Mouse (Mus musculus) thymus, postnatal 36 days (tissue): ENCODE measurements at regions not wholly inside any gene's neighbourhood (a gene's known extent, or its start where the extent isn't known, plus 50 kb on each side); places are given as distances from the start of the nearest gene placed in this dataset.

Experiments used
- DNase-seq, 2 experiments: peaks; one replicate each; pipeline ENCODE4 v3.0.0; 2022; ENCODE audit warnings: mixed read lengths in 2 of 2

GRCm38 (mm10) chr2:75244311-75245033 lies 414.6 kb upstream of the Hnrnpa3 start:
- no peak for DNase-seq

DNA sequence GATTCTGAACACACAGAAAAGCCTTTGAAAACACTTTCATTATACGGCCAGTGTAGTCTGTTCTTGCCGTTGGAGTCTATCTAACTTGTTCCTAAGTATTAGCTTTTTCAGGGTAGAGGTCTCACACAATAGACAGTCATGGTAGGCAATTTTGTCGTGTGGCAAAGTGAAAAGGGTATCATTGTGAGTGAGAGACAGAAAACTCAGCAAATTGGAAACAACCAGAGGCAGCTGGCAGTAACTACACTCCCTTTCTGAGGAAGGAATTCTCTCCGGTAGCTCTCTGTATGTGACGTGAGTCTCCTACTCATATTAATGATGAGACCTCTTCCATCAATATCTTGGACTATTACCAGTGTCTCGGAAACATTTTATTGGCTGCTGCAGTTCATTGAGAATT lies 413.8 kb upstream of the Hnrnpa3 start:
- no peak for DNase-seq

- no peak for DNase-seq
These were observed 413.4 kb upstream of the Hnrnpa3 start for GRCm38 (mm10) chr2:75245662-75246061.

GRCm38 (mm10) chr2:75246082-75246743 lies 412.8 kb upstream of the Hnrnpa3 start:
- DNase-seq, result no peak

DNA sequence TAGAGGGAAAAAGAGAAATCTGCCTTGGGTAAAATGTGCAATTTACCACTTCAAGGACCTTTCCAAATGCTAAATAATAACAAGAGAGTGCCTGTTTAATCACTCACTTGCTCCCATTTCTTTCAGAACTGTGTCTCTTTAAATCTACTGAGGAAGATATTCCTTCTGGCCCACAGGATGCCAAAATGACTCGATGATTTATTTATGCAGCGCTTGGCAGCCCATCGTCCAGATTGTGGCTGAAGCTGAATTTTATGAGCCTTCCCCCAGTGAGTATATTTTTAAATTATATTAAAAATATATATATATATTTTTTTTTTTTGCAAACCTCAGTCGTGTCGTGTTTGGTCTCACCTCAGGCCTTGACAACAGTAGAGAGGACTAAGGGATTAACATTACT lies 410.8 kb upstream of the Hnrnpa3 start:
- no peak for DNase-seq

DNA sequence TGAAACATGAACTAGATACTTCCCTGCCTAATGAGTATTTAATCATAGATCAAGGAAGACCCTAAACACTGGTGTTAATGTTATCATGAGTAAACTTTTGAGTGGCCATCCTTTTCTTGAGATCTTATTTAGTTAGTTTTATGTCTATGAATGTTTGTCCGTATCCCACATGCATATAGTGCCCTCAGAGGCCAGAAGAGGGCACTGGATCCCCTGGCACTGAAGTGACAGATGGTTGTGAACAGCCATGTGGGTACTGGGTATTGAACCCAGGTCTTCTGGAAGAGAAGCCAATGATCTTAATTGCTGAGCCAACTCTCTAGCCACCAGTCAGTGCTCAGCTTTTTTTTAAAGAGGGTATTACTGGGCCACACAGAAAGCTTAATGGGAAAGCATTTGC lies 408.6 kb upstream of the Hnrnpa3 start:
- DNase-seq, result no peak

- no peak for DNase-seq
These were observed 406.2 kb upstream of the Hnrnpa3 start for GRCm38 (mm10) chr2:75252829-75253228.

DNA sequence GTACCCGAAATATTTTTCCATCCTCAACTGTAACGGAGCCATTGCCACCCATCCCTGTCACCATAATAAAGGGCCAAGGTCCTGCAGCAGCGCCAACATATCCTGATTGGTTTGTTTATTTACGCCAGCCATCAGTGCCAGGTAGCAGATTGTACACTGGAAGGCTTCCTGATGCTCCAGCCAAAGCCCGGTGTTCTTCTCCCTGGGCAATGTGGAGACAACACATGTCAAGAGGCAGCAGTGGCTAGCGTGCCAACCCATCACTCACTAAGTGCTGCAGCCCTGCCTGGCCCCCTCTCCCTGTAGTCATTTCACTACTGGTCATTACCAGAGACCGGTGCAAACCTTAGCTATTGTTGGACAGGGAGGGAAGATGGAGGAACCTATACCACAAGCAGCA lies 393.8 kb upstream of the Hnrnpa3 start:
- no peak for DNase-seq

- no peak for DNase-seq
These were observed 393.0 kb upstream of the Hnrnpa3 start for GRCm38 (mm10) chr2:75265739-75266699.

DNA sequence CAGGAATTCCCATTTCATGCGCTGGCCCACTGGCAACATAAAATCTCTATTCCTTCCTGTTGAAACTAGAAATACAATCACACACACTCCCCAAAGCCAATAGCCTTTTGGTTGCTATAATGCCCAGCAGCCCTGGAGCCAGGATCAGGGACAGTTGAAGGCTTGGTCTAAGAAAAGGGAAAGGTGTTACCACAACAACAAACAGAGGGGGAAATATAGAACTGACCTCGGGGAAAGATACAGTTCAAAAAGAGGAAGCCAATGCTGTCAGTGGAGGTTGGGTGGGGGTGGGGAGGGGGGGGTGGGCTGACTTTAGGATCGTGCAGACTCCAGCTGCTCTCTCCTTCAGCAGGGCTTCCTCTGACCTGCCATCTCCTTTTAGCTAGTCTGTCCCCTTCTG lies 391.1 kb upstream of the Hnrnpa3 start:
- no peak for DNase-seq

DNA sequence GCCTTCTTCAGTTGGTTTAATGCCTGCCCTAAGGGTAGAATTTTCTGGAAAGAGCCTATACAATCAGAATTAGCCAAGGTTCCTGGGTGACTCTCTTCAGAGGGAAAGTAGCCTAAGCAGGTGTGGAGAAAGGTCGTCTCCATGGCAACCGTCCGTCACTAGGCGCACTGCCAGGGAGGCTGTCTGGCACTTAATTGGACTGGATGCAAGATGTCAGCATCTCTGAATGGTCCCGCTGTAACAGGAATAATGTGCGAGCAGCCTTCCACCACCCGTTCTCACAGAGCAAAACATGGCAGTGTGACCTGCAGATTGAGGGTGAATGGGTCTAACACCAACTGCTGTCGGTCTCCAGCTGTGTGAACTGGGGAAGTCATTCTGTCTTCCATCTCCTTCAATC lies 389.6 kb upstream of the Hnrnpa3 start:
- no peak for DNase-seq

DNA sequence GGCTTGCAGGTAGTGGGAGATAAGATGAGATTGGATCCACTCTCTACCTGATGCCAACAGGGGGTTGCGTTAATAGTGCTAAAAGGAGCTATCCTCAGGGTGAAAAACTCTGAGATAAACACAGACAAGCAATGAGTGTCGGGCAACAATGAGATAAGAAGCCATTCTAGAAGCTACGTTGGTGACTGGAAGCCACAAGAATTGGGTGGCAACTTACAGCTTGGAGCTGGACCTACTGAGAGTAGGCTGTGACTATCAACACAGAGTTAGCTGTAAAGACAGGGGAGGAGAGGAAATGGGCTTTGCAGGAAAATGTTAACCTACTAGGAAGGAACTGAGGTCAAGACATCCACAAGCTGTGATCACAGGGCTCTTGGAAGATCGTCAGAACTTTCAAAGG lies 388.9 kb upstream of the Hnrnpa3 start:
- no peak for DNase-seq

DNA sequence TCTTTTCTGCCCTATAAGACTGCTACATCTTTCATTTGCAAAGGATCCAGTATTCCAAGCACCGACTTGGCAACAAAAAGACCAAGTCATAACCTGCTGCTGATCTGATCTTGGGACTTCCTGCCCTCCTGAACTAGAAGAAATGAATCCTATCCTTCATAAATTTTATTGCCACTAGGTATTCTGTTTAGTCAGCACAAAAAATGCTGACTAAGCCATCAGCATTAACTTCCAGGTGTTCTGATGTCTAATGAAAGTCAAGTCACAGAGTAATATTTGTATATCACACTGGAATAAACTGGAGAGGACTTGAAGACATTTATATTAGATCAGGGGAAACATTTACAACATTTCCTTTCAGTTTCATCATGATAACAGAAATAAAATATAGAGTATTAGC lies 371.2 kb upstream of the Hnrnpa3 start:
- DNase-seq, result no peak

GRCm38 (mm10) chr2:75291674-75292073 lies 367.4 kb upstream of the Hnrnpa3 start:
- DNase-seq, result no peak

- no peak for DNase-seq
These were observed 352.2 kb upstream of the Hnrnpa3 start for GRCm38 (mm10) chr2:75306821-75307220.

DNA sequence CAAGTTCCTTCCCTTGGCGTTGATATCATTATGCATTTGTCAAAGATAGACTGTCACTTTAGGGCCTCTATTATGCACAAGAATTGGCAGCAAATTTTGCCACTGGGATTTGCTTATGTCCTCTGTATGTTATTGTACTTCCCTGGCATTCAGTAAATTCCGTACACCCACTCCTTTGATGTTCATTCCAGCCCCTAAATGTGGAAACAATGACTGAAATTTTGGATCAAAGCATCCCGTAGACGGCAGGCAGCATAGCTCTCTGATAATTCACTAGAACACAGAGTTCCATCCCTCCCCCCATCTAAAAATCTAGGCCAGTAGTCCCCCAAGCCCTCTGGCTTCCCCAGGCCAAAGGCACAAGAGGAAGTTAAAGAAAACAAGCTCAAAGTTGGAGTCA lies 347.9 kb upstream of the Hnrnpa3 start:
- no peak for DNase-seq

- DNase-seq, result no peak
These were observed 346.8 kb upstream of the Hnrnpa3 start for GRCm38 (mm10) chr2:75312246-75312645.

GRCm38 (mm10) chr2:75315341-75315740 lies 343.7 kb upstream of the Hnrnpa3 start:
- no peak for DNase-seq

DNA sequence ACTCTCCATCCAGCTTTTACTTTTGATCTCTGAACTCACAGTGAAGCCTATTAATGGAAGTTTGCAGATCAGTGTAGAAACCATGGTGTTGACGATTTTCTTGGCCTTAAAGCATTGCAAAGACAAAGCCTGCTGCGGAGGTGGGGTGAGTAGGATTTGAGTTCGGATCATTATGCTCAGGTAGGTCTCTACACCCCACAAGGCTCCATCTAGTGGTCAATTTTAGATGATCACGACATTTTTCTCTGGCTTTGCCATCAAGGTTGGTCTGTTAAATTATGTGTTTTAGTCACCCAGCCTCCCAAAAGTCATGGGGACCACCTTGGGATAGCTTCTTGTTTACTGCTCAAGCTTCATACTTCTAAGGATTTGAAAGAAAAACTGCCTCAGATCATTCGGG lies 340.9 kb upstream of the Hnrnpa3 start:
- no peak for DNase-seq

DNA sequence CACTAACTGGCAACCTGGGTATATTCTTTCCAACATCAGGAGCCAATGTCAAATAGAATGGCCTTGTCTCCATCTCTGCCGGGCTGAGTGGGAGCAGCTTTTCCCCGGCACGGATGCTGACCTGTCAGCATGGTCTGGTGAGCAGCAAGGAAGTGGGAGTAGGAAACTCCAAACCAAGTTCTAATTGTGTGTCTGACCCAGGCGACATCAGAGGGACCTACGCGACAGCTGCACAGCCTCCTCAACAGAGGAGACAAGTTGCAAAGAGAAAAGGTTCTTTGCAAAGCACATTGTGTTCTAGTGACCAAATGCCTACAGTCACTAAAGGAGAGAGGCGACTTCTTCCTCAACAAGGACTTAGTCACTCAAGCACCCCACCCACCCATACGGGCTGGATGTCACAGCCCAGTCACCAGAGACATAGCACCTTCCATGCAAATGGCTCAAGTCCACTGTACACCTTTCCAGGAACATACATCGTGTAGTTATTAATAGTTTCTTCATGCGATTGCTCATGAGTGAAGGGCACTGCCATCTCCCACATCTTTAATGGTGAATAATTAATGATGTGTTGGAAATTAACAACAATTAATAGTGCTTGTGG lies 334.8 kb upstream of the Hnrnpa3 start:
- no peak for DNase-seq

- no peak for DNase-seq
These were observed 329.5 kb upstream of the Hnrnpa3 start for GRCm38 (mm10) chr2:75329598-75329997.

DNA sequence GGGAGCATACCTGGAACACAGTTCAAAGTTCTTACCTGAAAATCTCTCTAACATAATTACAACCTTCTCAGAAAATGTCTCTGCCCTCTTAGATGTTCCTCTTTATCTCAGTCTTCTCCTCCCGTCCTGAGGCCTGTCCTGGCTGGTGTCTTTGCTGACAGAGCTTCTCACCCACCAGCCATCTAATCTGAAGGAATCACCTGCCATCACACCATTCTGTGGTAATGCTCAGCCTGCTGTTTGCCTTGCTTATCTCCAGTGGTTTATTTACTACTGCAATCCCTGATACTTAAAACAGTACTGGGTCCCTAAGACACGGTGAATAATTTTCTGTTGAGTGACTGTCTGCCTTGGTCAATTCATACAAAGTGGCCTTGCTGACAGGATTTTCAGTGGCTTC lies 317.8 kb upstream of the Hnrnpa3 start:
- DNase-seq, result no peak

- DNase-seq, result no peak
These were observed 317.3 kb upstream of the Hnrnpa3 start for GRCm38 (mm10) chr2:75341726-75342280.
